Mouse (Mus musculus) liver, postnatal 0 days (tissue): ENCODE measurements around the gene Cbwd1.

Experiments
- CTCF ChIP-seq: sonication (generic); IDR thresholded peaks from 2 replicates; pipeline ENCODE4 v1.5.1; 2016; ENCODE audit warnings: antibody characterized with exemption, low read depth
- EP300 ChIP-seq: IDR thresholded peaks from 2 replicates; pipeline ENCODE4 v1.6.1; 2016; ENCODE audit warnings: antibody characterized with exemption, low read depth, mild to moderate bottlenecking

- TF ChIP-seq CTCF (no peak; the same call in 1 of the 2 replicates), EP300 (no peak)
Measured at GRCm38 (mm10) chr19:24899578-24900544, 61.5 kb downstream of the Cbwd1 start.
